Mouse (Mus musculus): ENCODE data around the gene Olfr1392. TPM values are rescaled to one million over a fixed set of nuclear protein-coding genes. Genes with fewer than 3 reads are reported as not detected.
"Not testable (repeated sequence)": the region's sequence is repeated elsewhere in the genome, so short reads cannot be mapped to it uniquely, and the experiment has no call there.

The Olfr1392 gene
- polyA plus RNA-seq (2015; fragmentation: Nextera tagmentation; extraction: Ambion mirVana), result not detected in 2 replicates

- not testable (repeated sequence) for H3K27ac ChIP-seq; DNase-seq; H3K4me2 ChIP-seq; H3K9ac ChIP-seq; H3K4me1 ChIP-seq (replicated peaks); H3K4me3 ChIP-seq (replicated peaks); H3K36me3 ChIP-seq; H3K9me3 ChIP-seq (replicated peaks); H3K27me3 ChIP-seq; ATAC-seq (ENCODE audit: low read depth)
- 44% methylated on average over 1 of the region's 1 CpGs for WGBS (ENCODE audit: insufficient replicate concordance)
These were observed at the start of gene Olfr1392 for GRCm38 (mm10) chr11:49284982-49285381. Olfr1392 (plus strand) TSS chr11:49285282.

DNA sequence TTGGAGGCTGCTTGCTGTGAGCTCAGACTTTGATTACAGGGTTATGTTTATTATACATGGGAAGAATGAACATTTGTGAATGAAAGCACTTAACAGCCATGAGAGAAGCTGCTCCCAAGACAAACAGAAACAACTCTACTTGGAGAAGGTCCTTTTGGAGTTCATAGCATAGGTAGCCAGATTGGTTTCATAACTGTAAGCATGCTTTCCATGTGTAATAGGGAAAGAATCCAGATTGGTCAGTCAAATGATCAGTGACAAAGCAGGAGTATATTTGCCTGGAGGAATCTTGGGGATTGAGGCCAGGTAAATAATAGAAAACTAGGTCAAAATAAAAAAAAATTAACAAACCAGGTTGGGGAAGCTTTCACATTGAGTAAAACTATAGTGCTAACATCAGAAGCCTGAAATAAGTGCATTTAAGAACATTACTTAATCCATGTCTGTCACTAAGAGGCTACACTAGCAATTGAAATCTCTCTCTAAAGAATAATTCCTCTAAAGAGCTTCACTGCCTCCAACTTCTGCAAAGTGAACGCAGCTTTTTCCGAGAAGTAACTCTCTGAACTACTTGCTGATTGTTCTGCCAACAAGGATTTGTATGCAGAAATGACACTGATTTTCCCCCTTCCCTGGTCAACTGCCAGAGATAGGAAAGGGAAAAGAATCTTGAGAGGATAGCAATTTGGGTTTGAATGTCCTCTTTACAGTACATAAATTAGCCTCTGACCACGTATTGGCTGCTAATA is 49.4 kb upstream of the Olfr1392 start:
- DNase-seq, result no peak
- no peak overlapping the region for H3K27ac ChIP-seq
- no peaks in the 10 kb centered on the region for H3K36me3 ChIP-seq
- H3K4me2 ChIP-seq, result no peak overlapping the region
- H3K4me3 ChIP-seq (replicated peaks), result no peak overlapping the region
- peaks cover 6% of the 10 kb centered on the region; the same call in 1 of the 2 replicates for H3K4me1 ChIP-seq (replicated peaks)
- no peak overlapping the region for H3K9ac ChIP-seq
- H3K27me3 ChIP-seq, result peaks cover 4% of the 10 kb centered on the region; the same call in 1 of the 2 replicates
- WGBS (ENCODE audit: insufficient replicate concordance), result 51% methylated on average over 3 of the region's 3 CpGs
- H3K9me3 ChIP-seq (replicated peaks), result no peaks in the 10 kb centered on the region
- no peak for ATAC-seq (ENCODE audit: low read depth)

DNA sequence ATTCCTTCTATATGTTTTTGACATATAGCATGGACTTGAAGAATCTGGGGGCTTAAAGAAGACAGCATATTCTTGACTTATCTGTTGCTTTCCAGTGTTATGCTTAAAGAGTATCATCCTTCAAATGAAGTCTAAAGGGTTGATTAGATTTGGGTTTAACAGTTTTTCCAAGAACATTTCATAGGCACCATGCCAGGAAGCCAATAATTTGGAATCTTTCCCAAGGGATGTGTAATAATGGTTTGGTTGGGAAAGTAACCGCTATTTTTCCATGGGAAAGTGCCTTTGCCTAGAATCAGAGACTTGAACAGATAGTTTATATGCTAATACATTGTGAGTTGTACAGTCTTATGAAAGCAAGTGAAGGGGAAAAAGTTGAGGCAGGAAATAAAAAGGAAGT is 48.2 kb upstream of the Olfr1392 start:
- ATAC-seq (ENCODE audit: low read depth), result no peak
- no peak for DNase-seq
- no peaks in the 10 kb centered on the region for H3K9me3 ChIP-seq (replicated peaks)
- peaks cover 4% of the 10 kb centered on the region; the same call in 1 of the 2 replicates for H3K27me3 ChIP-seq
- H3K4me3 ChIP-seq (replicated peaks), result no peak overlapping the region
- no peaks in the 10 kb centered on the region for H3K36me3 ChIP-seq
- H3K4me1 ChIP-seq (replicated peaks), result peaks cover 13% of the 10 kb centered on the region
- no peak overlapping the region for H3K9ac ChIP-seq
- 71% methylated on average over 1 of the region's 1 CpGs for WGBS (ENCODE audit: insufficient replicate concordance)
- no peak overlapping the region for H3K4me2 ChIP-seq
- no peak overlapping the region for H3K27ac ChIP-seq

GRCm38 (mm10) chr11:49237532-49237931 is 47.5 kb upstream of the Olfr1392 start:
- H3K36me3 ChIP-seq, result no peaks in the 10 kb centered on the region
- no peak overlapping the region for H3K4me2 ChIP-seq
- DNase-seq (no peak), ATAC-seq (ENCODE audit: low read depth) (no peak)
- no peak overlapping the region for H3K27ac ChIP-seq
- 32% methylated on average over 2 of the region's 2 CpGs for WGBS (ENCODE audit: insufficient replicate concordance)
- H3K9me3 ChIP-seq (replicated peaks), result no peaks in the 10 kb centered on the region
- peaks cover 18% of the 10 kb centered on the region for H3K4me1 ChIP-seq (replicated peaks)
- H3K27me3 ChIP-seq, result peaks cover 4% of the 10 kb centered on the region; the same call in 1 of the 2 replicates
- no peak overlapping the region for H3K4me3 ChIP-seq (replicated peaks)
- H3K9ac ChIP-seq, result no peak overlapping the region

DNA sequence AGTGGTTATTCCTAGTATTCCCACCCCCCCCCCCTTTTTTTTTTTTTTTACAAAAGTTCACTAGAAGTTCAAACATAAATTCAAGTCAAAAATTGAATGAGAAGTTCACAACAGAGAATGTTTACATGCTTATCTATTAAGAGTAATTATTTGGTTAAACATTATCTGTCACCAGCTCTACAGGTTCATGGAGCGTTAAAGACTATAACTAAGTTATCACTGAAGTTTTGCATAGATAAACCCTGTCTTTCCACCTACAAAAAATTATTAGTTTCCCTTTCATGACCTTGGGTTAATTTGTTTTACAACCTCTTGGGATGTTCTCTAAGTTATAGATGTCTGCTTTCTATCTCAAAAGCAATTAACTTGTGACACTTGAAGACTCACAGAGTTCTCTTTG is 44.8 kb upstream of the Olfr1392 start:
- 41% methylated on average over 1 of the region's 1 CpGs for WGBS (ENCODE audit: insufficient replicate concordance)
- H3K4me3 ChIP-seq (replicated peaks), result no peak overlapping the region
- peaks cover 39% of the 10 kb centered on the region for H3K4me1 ChIP-seq (replicated peaks)
- ATAC-seq (ENCODE audit: low read depth), result no peak
- H3K36me3 ChIP-seq, result no peaks in the 10 kb centered on the region
- H3K27ac ChIP-seq, result no peak overlapping the region
- H3K9me3 ChIP-seq (replicated peaks), result no peaks in the 10 kb centered on the region
- peaks cover 4% of the 10 kb centered on the region; the same call in 1 of the 2 replicates for H3K27me3 ChIP-seq
- H3K4me2 ChIP-seq, result no peak overlapping the region
- DNase-seq, result no peak
- no peak overlapping the region for H3K9ac ChIP-seq

DNA sequence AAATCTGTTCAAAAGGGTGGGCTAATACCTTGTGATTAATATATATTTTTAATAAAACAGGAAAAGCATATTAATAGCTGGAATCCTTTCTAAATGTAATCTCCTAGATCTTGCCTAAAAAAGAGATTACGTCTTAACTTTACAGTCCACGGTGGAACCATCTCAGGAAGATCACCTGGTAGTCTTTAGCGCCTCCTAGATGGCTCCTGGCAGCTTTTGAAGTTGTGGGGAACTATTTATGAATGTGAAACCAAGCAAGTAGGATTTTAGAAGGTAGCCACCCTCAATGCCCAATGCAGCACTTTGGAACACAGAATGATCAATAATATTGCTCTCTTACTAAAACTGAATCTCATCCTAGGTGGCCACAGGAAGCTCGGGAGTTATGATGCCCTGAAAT is 44.2 kb upstream of the Olfr1392 start:
- Histone ChIP-seq H3K27me3 (peaks cover 4% of the 10 kb centered on the region; the same call in 1 of the 2 replicates), H3K9me3 (replicated peaks) (no peaks in the 10 kb centered on the region), H3K36me3 (no peaks in the 10 kb centered on the region), H3K4me3 (replicated peaks) (no peak overlapping the region), H3K4me2 (no peak overlapping the region), H3K27ac (no peak overlapping the region), H3K9ac (no peak overlapping the region), H3K4me1 (replicated peaks) (peaks cover 44% of the 10 kb centered on the region)
- 50% methylated on average over 4 of the region's 4 CpGs for whole genome bisulfite sequencing (ENCODE audit: insufficient replicate concordance)
- DNase-seq (no peak), ATAC-seq (ENCODE audit: low read depth) (no peak)

DNA sequence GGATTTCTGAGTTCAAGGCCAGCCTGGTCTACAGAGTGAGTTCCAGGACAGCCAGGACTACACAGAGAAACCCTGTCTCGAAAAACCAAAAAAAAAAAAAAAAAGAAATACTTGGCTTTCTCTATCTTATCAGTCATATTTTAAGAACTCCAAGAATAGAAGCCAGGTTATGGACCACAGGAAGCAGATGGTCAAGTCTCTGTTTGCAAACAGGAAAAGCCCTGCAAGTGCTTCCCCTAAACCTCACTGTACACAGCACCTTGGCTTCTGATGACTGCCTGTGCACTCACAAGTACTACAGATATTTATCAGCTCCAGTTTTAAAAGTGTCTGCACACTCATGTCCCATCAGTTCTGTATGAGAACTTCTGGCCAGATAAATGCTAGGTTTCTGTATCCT is 43.6 kb upstream of the Olfr1392 start:
- ATAC-seq (ENCODE audit: low read depth) (no peak), DNase-seq (no peak)
- Histone ChIP-seq H3K36me3 (no peaks in the 10 kb centered on the region), H3K27me3 (peaks cover 4% of the 10 kb centered on the region; the same call in 1 of the 2 replicates), H3K9ac (no peak overlapping the region), H3K4me2 (no peak overlapping the region), H3K4me1 (replicated peaks) (peaks cover 50% of the 10 kb centered on the region), H3K27ac (no peak overlapping the region), H3K4me3 (replicated peaks) (no peak overlapping the region), H3K9me3 (replicated peaks) (no peaks in the 10 kb centered on the region)
- WGBS (ENCODE audit: insufficient replicate concordance), result 0% methylated on average over 1 of the region's 1 CpGs

- Histone ChIP-seq H3K4me2 (peak overlapping the region; percentile 91), H3K9me3 (replicated peaks) (no peaks in the 10 kb centered on the region), H3K36me3 (no peaks in the 10 kb centered on the region), H3K9ac (peak overlapping the region; percentile 75), H3K4me3 (replicated peaks) (peak overlapping the region; percentile 65), H3K27ac (peak overlapping the region; percentile 91), H3K27me3 (no peaks in the 10 kb centered on the region), H3K4me1 (replicated peaks) (peaks cover 67% of the 10 kb centered on the region)
- ATAC-seq (ENCODE audit: low read depth) (no peak), DNase-seq (no peak)
- 17% methylated on average over 11 of the region's 11 CpGs for WGBS (ENCODE audit: insufficient replicate concordance)
These were observed 42.0 kb upstream of the Olfr1392 start for GRCm38 (mm10) chr11:49242944-49243626.

GRCm38 (mm10) chr11:49243727-49244594 is 41.1 kb upstream of the Olfr1392 start, which contains the start of gene Mgat1:
Mgat1 (plus strand) TSS chr11:49244191.
- H3K4me2 ChIP-seq, result peak within 1 kb of the TSS; percentile 91
- peak within 1 kb of the TSS; percentile 91 for H3K27ac ChIP-seq
- peak within 1 kb of the TSS; percentile 65 for H3K4me3 ChIP-seq (replicated peaks)
- peaks cover 75% of the 10 kb centered on the region for H3K4me1 ChIP-seq (replicated peaks)
- peak; percentile 88 for ATAC-seq (ENCODE audit: low read depth)
- WGBS (ENCODE audit: insufficient replicate concordance), result under 1% methylated on average over 56 of the region's 60 CpGs
- H3K9me3 ChIP-seq (replicated peaks), result no peaks in the 10 kb centered on the region
- no peaks in the 10 kb centered on the region for H3K27me3 ChIP-seq
- DNase-seq, result peak; percentile 87
- peak within 1 kb of the TSS; percentile 75 for H3K9ac ChIP-seq
- H3K36me3 ChIP-seq, result no peaks in the 10 kb centered on the region

DNA sequence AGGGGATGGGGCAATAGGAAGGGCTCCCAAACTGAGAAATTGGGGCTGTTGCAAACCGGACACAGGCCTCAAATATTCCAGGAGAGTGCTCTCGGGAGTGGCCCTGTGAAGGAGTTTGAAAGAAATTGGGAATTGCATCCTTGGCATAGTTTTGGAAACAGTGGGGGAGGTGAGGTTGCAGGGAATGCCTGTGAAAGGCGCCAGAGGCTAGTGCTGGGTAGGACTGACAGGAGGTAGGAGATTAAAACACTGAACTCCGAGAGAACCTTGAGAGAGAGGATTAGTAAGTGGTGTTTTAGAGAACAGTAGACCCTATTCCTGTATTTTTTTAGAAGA is 40.5 kb upstream of the Olfr1392 start:
- peak overlapping the region; percentile 65 for H3K4me3 ChIP-seq (replicated peaks)
- WGBS (ENCODE audit: insufficient replicate concordance), result 3% methylated on average over 4 of the region's 4 CpGs
- H3K4me1 ChIP-seq (replicated peaks), result peaks cover 81% of the 10 kb centered on the region
- no peak for ATAC-seq (ENCODE audit: low read depth)
- H3K9me3 ChIP-seq (replicated peaks), result no peaks in the 10 kb centered on the region
- H3K4me2 ChIP-seq, result peak overlapping the region; percentile 91
- H3K27me3 ChIP-seq, result no peaks in the 10 kb centered on the region
- H3K36me3 ChIP-seq, result no peaks in the 10 kb centered on the region
- DNase-seq, result no peak
- H3K27ac ChIP-seq, result peak overlapping the region; percentile 91
- H3K9ac ChIP-seq, result peak overlapping the region; percentile 75

DNA sequence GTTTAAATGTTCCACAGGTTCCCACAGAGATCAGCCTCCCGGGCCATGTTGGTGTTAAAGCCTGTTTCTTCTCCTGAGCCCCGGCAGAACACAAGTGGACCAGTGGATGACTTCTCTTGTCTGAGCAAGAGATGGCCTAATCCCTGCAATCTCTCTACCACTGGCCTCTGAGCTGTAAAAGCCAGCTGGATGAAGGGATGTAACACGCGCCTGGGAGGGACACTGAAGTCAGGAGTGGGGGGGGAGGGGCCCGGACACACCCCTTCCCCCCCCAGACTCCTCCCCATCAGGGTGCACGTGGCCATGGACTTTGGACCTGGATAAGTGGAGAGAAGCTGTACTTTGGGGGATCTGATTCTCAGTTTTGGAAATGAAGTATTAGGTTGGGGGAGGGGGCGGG is 39.9 kb upstream of the Olfr1392 start:
- WGBS (ENCODE audit: insufficient replicate concordance), result 18% methylated on average over 7 of the region's 7 CpGs
- Histone ChIP-seq H3K27me3 (no peaks in the 10 kb centered on the region), H3K9me3 (replicated peaks) (no peaks in the 10 kb centered on the region), H3K4me1 (replicated peaks) (peaks cover 82% of the 10 kb centered on the region), H3K36me3 (no peaks in the 10 kb centered on the region), H3K4me2 (peak overlapping the region; percentile 91), H3K4me3 (replicated peaks) (peak overlapping the region; percentile 65), H3K9ac (peak overlapping the region; percentile 27; the same call in 1 of the 2 replicates), H3K27ac (peak overlapping the region; percentile 91)
- no peak for ATAC-seq (ENCODE audit: low read depth)
- no peak for DNase-seq
